Comparison of ENCODE assay signal across 11 mouse cellular contexts in the genomic region with DNA sequence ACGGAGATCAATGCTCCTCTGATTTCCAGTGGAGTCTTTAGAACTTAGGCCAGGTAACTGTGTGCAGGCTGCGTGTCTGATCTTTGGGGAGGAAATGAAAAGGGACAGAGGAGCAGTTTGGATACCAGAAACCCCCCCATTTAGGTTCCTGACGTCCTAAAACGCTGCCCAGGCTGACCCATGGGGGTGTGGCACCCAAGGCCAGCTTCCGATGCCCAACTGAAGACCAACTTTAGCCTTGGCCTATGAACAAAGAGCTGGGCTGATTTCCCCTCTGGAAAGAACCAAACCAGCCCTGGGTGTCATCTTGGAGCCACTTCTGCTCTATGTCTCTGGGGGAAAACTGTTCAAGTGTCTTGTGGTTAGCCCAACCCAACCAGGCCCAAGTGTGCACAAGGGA. TPM values are rescaled to one million over a fixed set of nuclear protein-coding genes. Genes with fewer than 3 reads are reported as not detected.
DNase-seq lines count a peak whose midpoint lies in the region; ATAC-seq and TF ChIP-seq lines count a peak whose summit lies in the region.
"Had no signal": no experiment of that assay in that cellular context is flagged by ENCODE, and none has a peak within 500 bp of the region (broad histone marks: within the 10 kb centered on the region; RNA-seq: fewer than 3 reads in every experiment).

No protein-coding gene starts in this region.

- peak; percentile 66 for DNase-seq in heart, embryonic 10.5 days (ENCODE audit: low spot score)
- no peak for DNase-seq in heart, adult 9 months (ENCODE audit: low spot score in 2 of 2)
- peak; percentile 32 for DNase-seq in intestine, embryonic 14.5 days (ENCODE audit: low spot score)
- DNase-seq in midbrain, embryonic 10.5 days (ENCODE audit: low spot score), result no peak

- H3K4me1 ChIP-seq in heart, embryonic 10.5 days, result peaks cover 44% of the 10 kb centered on the region
- peaks cover 11% of the 10 kb centered on the region for H3K4me1 ChIP-seq in intestine, embryonic 14.5 days (replicated peaks; ENCODE audit: control insufficient read depth, insufficient read depth, low read length)
- no peaks in the 10 kb centered on the region for H3K4me1 ChIP-seq in intestine, postnatal 0 days (replicated peaks; ENCODE audit: control insufficient read depth, insufficient read depth, low read length)
- H3K4me1 ChIP-seq in midbrain, embryonic 10.5 days, result peaks cover 48% of the 10 kb centered on the region
- H3K4me1 ChIP-seq in midbrain, embryonic 15.5 days, result peaks cover 29% of the 10 kb centered on the region

- H3K27me3 ChIP-seq in heart, embryonic 10.5 days (ENCODE audit: insufficient read depth, poor library complexity, severe bottlenecking), result peaks cover 19% of the 10 kb centered on the region; the same call in 1 of the 2 replicates
- H3K27me3 ChIP-seq in intestine, embryonic 14.5 days (replicated peaks; ENCODE audit: control insufficient read depth, insufficient read depth, low read length), result no peaks in the 10 kb centered on the region
- H3K27me3 ChIP-seq in intestine, postnatal 0 days (replicated peaks; ENCODE audit: control insufficient read depth, insufficient read depth, low read length), result no peaks in the 10 kb centered on the region
- peaks cover 23% of the 10 kb centered on the region for H3K27me3 ChIP-seq in midbrain, embryonic 10.5 days (ENCODE audit: low read depth, poor library complexity, severe bottlenecking)
- H3K27me3 ChIP-seq in midbrain, embryonic 15.5 days (replicated peaks), result no peaks in the 10 kb centered on the region
- H3K27me3 ChIP-seq: embryonic facial prominence, embryonic 15.5 days had no signal

- no peak overlapping the region for H3K9ac ChIP-seq in intestine, embryonic 14.5 days (ENCODE audit: low read length)
- no peak overlapping the region for H3K9ac ChIP-seq in intestine, postnatal 0 days (ENCODE audit: low read depth, low read length)
- H3K9ac ChIP-seq in midbrain, embryonic 15.5 days, result no peak overlapping the region
- H3K9ac ChIP-seq: embryonic facial prominence, embryonic 13.5 days; embryonic facial prominence, embryonic 15.5 days; forebrain, embryonic 12.5 days had no signal

- ATAC-seq in intestine, embryonic 14.5 days (replicated peaks; ENCODE audit: low FRiP score, low TSS enrichment, low read depth), result no peak
- ATAC-seq in intestine, postnatal 0 days, result no peak
- ATAC-seq in midbrain, embryonic 15.5 days (replicated peaks), result no peak

- H3K4me2 ChIP-seq in intestine, embryonic 14.5 days (ENCODE audit: low read length), result no peak overlapping the region
- H3K4me2 ChIP-seq in intestine, postnatal 0 days (replicated peaks; ENCODE audit: low read depth), result no peak overlapping the region
- no peak overlapping the region for H3K4me2 ChIP-seq in midbrain, embryonic 15.5 days

- no peak overlapping the region for H3K27ac ChIP-seq in heart, embryonic 10.5 days
- no peak overlapping the region for H3K27ac ChIP-seq in intestine, embryonic 14.5 days (ENCODE audit: low read depth)
- H3K27ac ChIP-seq in intestine, postnatal 0 days (ENCODE audit: low read depth, low read length), result no peak overlapping the region
- H3K27ac ChIP-seq in midbrain, embryonic 10.5 days (replicated peaks), result peak overlapping the region; percentile 82; the same call in 1 of the 2 replicates
- no peak overlapping the region for H3K27ac ChIP-seq in midbrain, embryonic 15.5 days
- H3K27ac ChIP-seq: embryonic facial prominence, embryonic 13.5 days; embryonic facial prominence, embryonic 15.5 days; forebrain, embryonic 12.5 days had no signal

- H3K36me3 ChIP-seq in heart, embryonic 10.5 days, result no peaks in the 10 kb centered on the region
- no peaks in the 10 kb centered on the region for H3K36me3 ChIP-seq in intestine, embryonic 14.5 days (ENCODE audit: control insufficient read depth, insufficient read depth, low read length)
- no peaks in the 10 kb centered on the region for H3K36me3 ChIP-seq in intestine, postnatal 0 days (ENCODE audit: control insufficient read depth, insufficient read depth)
- H3K36me3 ChIP-seq in midbrain, embryonic 10.5 days, result no peaks in the 10 kb centered on the region
- no peaks in the 10 kb centered on the region for H3K36me3 ChIP-seq in midbrain, embryonic 15.5 days (replicated peaks)
- H3K36me3 ChIP-seq: embryonic facial prominence, embryonic 13.5 days; embryonic facial prominence, embryonic 15.5 days; forebrain, embryonic 10.5 days; forebrain, embryonic 12.5 days had no signal

- TF ChIP-seq CTCF in intestine, postnatal 0 days (IDR thresholded peaks at IDR 0.05; ENCODE audit: low read depth), result no peak

- 60% methylated on average over 5 of the region's 5 CpGs for WGBS in heart, embryonic 10.5 days
- 68% methylated on average over 5 of the region's 5 CpGs for WGBS in intestine, embryonic 14.5 days
- 66% methylated on average over 5 of the region's 5 CpGs for WGBS in intestine, postnatal 0 days
- WGBS in midbrain, embryonic 10.5 days, result 74% methylated on average over 5 of the region's 5 CpGs
- 73% methylated on average over 5 of the region's 5 CpGs for WGBS in midbrain, embryonic 15.5 days

- no peaks in the 10 kb centered on the region for H3K9me3 ChIP-seq in heart, embryonic 10.5 days
- no peaks in the 10 kb centered on the region for H3K9me3 ChIP-seq in intestine, embryonic 14.5 days (ENCODE audit: control insufficient read depth, low read length)
- H3K9me3 ChIP-seq in intestine, postnatal 0 days (ENCODE audit: control insufficient read depth), result no peaks in the 10 kb centered on the region
- H3K9me3 ChIP-seq in midbrain, embryonic 10.5 days (replicated peaks), result no peaks in the 10 kb centered on the region
- H3K9me3 ChIP-seq in midbrain, embryonic 15.5 days, result no peaks in the 10 kb centered on the region
- H3K9me3 ChIP-seq: embryonic facial prominence, embryonic 13.5 days; embryonic facial prominence, embryonic 15.5 days; forebrain, embryonic 10.5 days; forebrain, embryonic 12.5 days had no signal

- H3K4me3 ChIP-seq in heart, embryonic 10.5 days, result no peak overlapping the region
- H3K4me3 ChIP-seq in intestine, embryonic 14.5 days (ENCODE audit: low read depth, low read length), result no peak overlapping the region
- H3K4me3 ChIP-seq in intestine, postnatal 0 days (ENCODE audit: low read depth, low read length), result no peak overlapping the region
- H3K4me3 ChIP-seq in midbrain, embryonic 10.5 days, result no peak overlapping the region
- H3K4me3 ChIP-seq in midbrain, embryonic 15.5 days, result no peak overlapping the region
- H3K4me3 ChIP-seq: erythroblast, embryonic 14.5 days; forebrain, embryonic 12.5 days had no signal

RNA-seq across cellular contexts. Expression of gene Gpr61, which starts 9.4 kb away (rescaled TPM):
- polyA plus RNA-seq in heart, embryonic 10.5 days (2016; fragmentation: Nextera tagmentation; extraction: Ambion mirVana), result 0.11 and 0.33 TPM in 2 replicates
- polyA plus RNA-seq in intestine, embryonic 14.5 days (2014; fragmentation: Nextera tagmentation; extraction: Ambion mirVana), result 0.04 and 0.26 TPM in 2 replicates
- polyA plus RNA-seq in intestine, postnatal 0 days (2015; fragmentation: Nextera tagmentation; extraction: Ambion mirVana), result 0.05 and 0.13 TPM in 2 replicates
- 0.33 and 0.41 TPM in 2 replicates for polyA plus RNA-seq in midbrain, embryonic 10.5 days (2016; fragmentation: Nextera tagmentation; extraction: Ambion mirVana)
- polyA plus RNA-seq in midbrain, embryonic 15.5 days (2015; fragmentation: Nextera tagmentation; extraction: Ambion mirVana), result 5.2 and 5.7 TPM in 2 replicates
- polyA plus RNA-seq: erythroblast, embryonic 14.5 days had no signal

RNA-seq across cellular contexts. Expression of gene Gnai3, which starts 18.1 kb away (rescaled TPM):
- 106 and 131 TPM in 2 replicates for polyA plus RNA-seq in heart, embryonic 10.5 days (2016; fragmentation: Nextera tagmentation; extraction: Ambion mirVana)
- polyA plus RNA-seq in intestine, embryonic 14.5 days (2014; fragmentation: Nextera tagmentation; extraction: Ambion mirVana), result 171 and 182 TPM in 2 replicates
- polyA plus RNA-seq in intestine, postnatal 0 days (2015; fragmentation: Nextera tagmentation; extraction: Ambion mirVana), result 99.6 and 101 TPM in 2 replicates
- 204 and 211 TPM in 2 replicates for polyA plus RNA-seq in midbrain, embryonic 10.5 days (2016; fragmentation: Nextera tagmentation; extraction: Ambion mirVana)
- polyA plus RNA-seq in midbrain, embryonic 15.5 days (2015; fragmentation: Nextera tagmentation; extraction: Ambion mirVana), result 111 and 114 TPM in 2 replicates

RNA-seq across cellular contexts. Expression of gene Amigo1, which starts 22.0 kb away (rescaled TPM):
- polyA plus RNA-seq in heart, embryonic 10.5 days (2016; fragmentation: Nextera tagmentation; extraction: Ambion mirVana), result 1.4 and 3.3 TPM in 2 replicates
- 3.0 and 3.5 TPM in 2 replicates for polyA plus RNA-seq in intestine, embryonic 14.5 days (2014; fragmentation: Nextera tagmentation; extraction: Ambion mirVana)
- polyA plus RNA-seq in intestine, postnatal 0 days (2015; fragmentation: Nextera tagmentation; extraction: Ambion mirVana), result 2.8 and 2.9 TPM in 2 replicates
- polyA plus RNA-seq in midbrain, embryonic 10.5 days (2016; fragmentation: Nextera tagmentation; extraction: Ambion mirVana), result 4.1 and 4.5 TPM in 2 replicates
- polyA plus RNA-seq in midbrain, embryonic 15.5 days (2015; fragmentation: Nextera tagmentation; extraction: Ambion mirVana), result 14.4 and 14.7 TPM in 2 replicates

RNA-seq across cellular contexts. Expression of gene Cyb561d1, which starts 36.9 kb away (rescaled TPM):
- 3.1 and 3.9 TPM in 2 replicates for polyA plus RNA-seq in heart, embryonic 10.5 days (2016; fragmentation: Nextera tagmentation; extraction: Ambion mirVana)
- polyA plus RNA-seq in intestine, embryonic 14.5 days (2014; fragmentation: Nextera tagmentation; extraction: Ambion mirVana), result 2.3 and 2.6 TPM in 2 replicates
- polyA plus RNA-seq in intestine, postnatal 0 days (2015; fragmentation: Nextera tagmentation; extraction: Ambion mirVana), result 6.3 and 6.7 TPM in 2 replicates
- polyA plus RNA-seq in midbrain, embryonic 10.5 days (2016; fragmentation: Nextera tagmentation; extraction: Ambion mirVana), result 4.9 and 5.0 TPM in 2 replicates
- polyA plus RNA-seq in midbrain, embryonic 15.5 days (2015; fragmentation: Nextera tagmentation; extraction: Ambion mirVana), result 4.1 and 4.6 TPM in 2 replicates

RNA-seq across cellular contexts. Expression of gene Atxn7l2, which starts 46.6 kb away (rescaled TPM):
- polyA plus RNA-seq in heart, embryonic 10.5 days (2016; fragmentation: Nextera tagmentation; extraction: Ambion mirVana), result 9.2 and 11.7 TPM in 2 replicates
- 15.3 and 15.5 TPM in 2 replicates for polyA plus RNA-seq in intestine, embryonic 14.5 days (2014; fragmentation: Nextera tagmentation; extraction: Ambion mirVana)
- polyA plus RNA-seq in intestine, postnatal 0 days (2015; fragmentation: Nextera tagmentation; extraction: Ambion mirVana), result 3.4 and 4.0 TPM in 2 replicates
- 18.1 and 23.5 TPM in 2 replicates for polyA plus RNA-seq in midbrain, embryonic 10.5 days (2016; fragmentation: Nextera tagmentation; extraction: Ambion mirVana)
- 26.4 and 26.8 TPM in 2 replicates for polyA plus RNA-seq in midbrain, embryonic 15.5 days (2015; fragmentation: Nextera tagmentation; extraction: Ambion mirVana)

Comparison
In these comparisons a context has a peak if more than half of its experiments do, and no peak if none do; other contexts are left out.
1. DNase-seq: peak in heart, embryonic 10.5 days (single experiment) and intestine, embryonic 14.5 days (single experiment); none in heart, adult 9 months (0 of 2) and midbrain, embryonic 10.5 days (single experiment).